8 mouse cellular contexts compared by ENCODE assay signal in genomic region chrX:142305869-142306581, GRCm38 (mm10). TPM values are rescaled to one million over a fixed set of nuclear protein-coding genes. Genes with fewer than 3 reads are reported as not detected.
DNase-seq lines count a peak whose midpoint lies in the region; ATAC-seq and TF ChIP-seq lines count a peak whose summit lies in the region.

Gene Kcne1l, minus strand, starts transcription at chrX:142306294.

- peak within 1 kb of the TSS; percentile 43 for H3K9ac ChIP-seq in lung, embryonic 16.5 days (ENCODE audit: low read length)
- no peak within 1 kb of the TSS for H3K9ac ChIP-seq in intestine, postnatal 0 days (ENCODE audit: low read depth, low read length)
- peak within 1 kb of the TSS; percentile 33 for H3K9ac ChIP-seq in neural tube, embryonic 11.5 days (ENCODE audit: low read length)

- H3K9me3 ChIP-seq in lung, embryonic 16.5 days (ENCODE audit: control insufficient read depth, low read length), result no peaks in the 10 kb centered on the region
- H3K9me3 ChIP-seq in intestine, postnatal 0 days (ENCODE audit: control insufficient read depth), result no peaks in the 10 kb centered on the region
- H3K9me3 ChIP-seq in neural tube, embryonic 11.5 days (ENCODE audit: control insufficient read depth, low read length), result no peaks in the 10 kb centered on the region

- no peak for DNase-seq in cerebellum, adult 11 months
- no peak for DNase-seq in lung, postnatal 10 days
- peak; percentile 65 for DNase-seq in neural tube, embryonic 11.5 days (ENCODE audit: low spot score)
- DNase-seq in spleen, postnatal 10 days (ENCODE audit: low spot score in 2 of 2), result no peak
- DNase-seq in lung, adult 18-20 months, result no peak

- TF ChIP-seq CTCF in intestine, postnatal 0 days (IDR thresholded peaks at IDR 0.05; ENCODE audit: low read depth), result no peak

- 32% methylated on average over 33 of the region's 33 CpGs for WGBS in lung, embryonic 16.5 days
- 29% methylated on average over 33 of the region's 33 CpGs for WGBS in intestine, postnatal 0 days
- 28% methylated on average over 30 of the region's 33 CpGs for WGBS in neural tube, embryonic 11.5 days

- peak; percentile 14; the same call in 1 of the 2 replicates for ATAC-seq in cerebellum, adult (ENCODE audit: insufficient number of reproducible peaks, low FRiP score, low TSS enrichment)
- ATAC-seq in lung, embryonic 16.5 days (ENCODE audit: low read depth), result peak; percentile 90
- ATAC-seq in intestine, postnatal 0 days, result no peak
- peak; percentile 77 for ATAC-seq in neural tube, embryonic 11.5 days (ENCODE audit: insufficient read depth, low FRiP score, low TSS enrichment)

- peaks cover 10% of the 10 kb centered on the region for H3K27me3 ChIP-seq in lung, embryonic 16.5 days (ENCODE audit: control insufficient read depth, insufficient read depth, low read depth, low read length)
- H3K27me3 ChIP-seq in intestine, postnatal 0 days (replicated peaks; ENCODE audit: control insufficient read depth, insufficient read depth, low read length), result no peaks in the 10 kb centered on the region
- H3K27me3 ChIP-seq in neural tube, embryonic 11.5 days (ENCODE audit: control insufficient read depth, insufficient read depth, low read length), result peaks cover 5% of the 10 kb centered on the region

- H3K36me3 ChIP-seq in lung, embryonic 16.5 days (ENCODE audit: control insufficient read depth, insufficient read depth, low read length), result no peaks in the 10 kb centered on the region
- no peaks in the 10 kb centered on the region for H3K36me3 ChIP-seq in intestine, postnatal 0 days (ENCODE audit: control insufficient read depth, insufficient read depth)
- no peaks in the 10 kb centered on the region for H3K36me3 ChIP-seq in neural tube, embryonic 11.5 days (ENCODE audit: control insufficient read depth, insufficient read depth, low read length)

- no peaks in the 10 kb centered on the region for H3K4me1 ChIP-seq in lung, embryonic 16.5 days (replicated peaks; ENCODE audit: control insufficient read depth, insufficient read depth, low read length)
- no peaks in the 10 kb centered on the region for H3K4me1 ChIP-seq in intestine, postnatal 0 days (replicated peaks; ENCODE audit: control insufficient read depth, insufficient read depth, low read length)
- H3K4me1 ChIP-seq in neural tube, embryonic 11.5 days (ENCODE audit: control insufficient read depth, insufficient read depth, low read length), result no peaks in the 10 kb centered on the region

- peak within 1 kb of the TSS; percentile 37 for H3K4me3 ChIP-seq in lung, embryonic 16.5 days (ENCODE audit: low read length)
- H3K4me3 ChIP-seq in intestine, postnatal 0 days (ENCODE audit: low read depth, low read length), result no peak within 1 kb of the TSS; the same call in 1 of the 2 replicates
- H3K4me3 ChIP-seq in neural tube, embryonic 11.5 days (ENCODE audit: low read depth, low read length), result peak within 1 kb of the TSS; percentile 27

- no peak within 1 kb of the TSS for H3K27ac ChIP-seq in lung, embryonic 16.5 days (ENCODE audit: low read length)
- H3K27ac ChIP-seq in intestine, postnatal 0 days (ENCODE audit: low read depth, low read length), result no peak within 1 kb of the TSS
- H3K27ac ChIP-seq in neural tube, embryonic 11.5 days (ENCODE audit: low read depth, low read length), result no peak within 1 kb of the TSS

- H3K4me2 ChIP-seq in lung, embryonic 16.5 days (ENCODE audit: low read depth, low read length), result peak within 1 kb of the TSS; percentile 55
- H3K4me2 ChIP-seq in intestine, postnatal 0 days (replicated peaks; ENCODE audit: low read depth), result peak within 1 kb of the TSS; percentile 51
- peak within 1 kb of the TSS; percentile 45 for H3K4me2 ChIP-seq in neural tube, embryonic 11.5 days (ENCODE audit: low read depth)

RNA-seq across cellular contexts. Expression of gene Kcne1l, which starts in this region (rescaled TPM):
- polyA plus RNA-seq in lung, embryonic 16.5 days (2015; fragmentation: Nextera tagmentation; extraction: Ambion mirVana), result 28.9 and 30.1 TPM in 2 replicates
- polyA plus RNA-seq in intestine, postnatal 0 days (2015; fragmentation: Nextera tagmentation; extraction: Ambion mirVana), result 7.6 and 10.1 TPM in 2 replicates
- 43.1 and 50.1 TPM in 2 replicates for polyA plus RNA-seq in neural tube, embryonic 11.5 days (2014; fragmentation: Nextera tagmentation; extraction: Ambion mirVana)
